Mouse (Mus musculus) liver, embryonic 14.5 days (tissue): ENCODE data around the gene Atp6v1d. TPM values are rescaled to one million over a fixed set of nuclear protein-coding genes. Genes with fewer than 3 reads are reported as not detected.

ENCODE experiments used
- ATAC-seq: fragments of 200-750 bp; cut with Nextera tagmentation; 2 replicates; pipeline ENCODE4 v1.8.0; 2017; ENCODE audit warnings: moderate number of reproducible peaks, mild to moderate bottlenecking, moderate library complexity; ENCODE audit not compliant: insufficient read depth
- DNase-seq, 3 experiments: peaks; one replicate each; pipeline ENCODE4 v3.0.0-alpha.2; 2012 to 2013; ENCODE audit warnings: low read depth in 3 of 3, low spot score in 3 of 3
- H3K27ac ChIP-seq: fragments of 300-500 bp; sonication (generic); 2 replicates; pipeline ENCODE4 v1.5.1; 2014; ENCODE audit warnings: moderate library complexity, mild to moderate bottlenecking, control low read depth, inconsistent platforms
- H3K27me3 ChIP-seq: fragments of 300-500 bp; sonication (generic); 2 replicates; pipeline ENCODE4 v1.6.1; 2014; ENCODE audit warnings: mild to moderate bottlenecking, low read length, moderate library complexity; ENCODE audit not compliant: control insufficient read depth, insufficient read depth
- H3K36me3 ChIP-seq: fragments of 300-500 bp; sonication (generic); replicated peaks from 2 replicates; pipeline ENCODE4 v1.6.1; 2014; ENCODE audit warnings: low read depth; ENCODE audit not compliant: control insufficient read depth, insufficient read depth
- H3K4me1 ChIP-seq, 2 experiments: fragments of 200-500 bp in 1 of 2; fragments of 300-500 bp in 1 of 2; sonication (generic) in 1 of 2; replicated peaks; 2 replicates each; pipeline ENCODE4 v1.6.1; 2012 to 2014; ENCODE audit warnings: antibody characterized with exemption in 1 of 2, inconsistent platforms in 1 of 2, low read length in 1 of 2; ENCODE audit not compliant: control insufficient read depth in 2 of 2, insufficient read depth in 2 of 2
- H3K4me2 ChIP-seq: fragments of 300-500 bp; sonication (generic); 2 replicates; pipeline ENCODE4 v1.6.1; 2014; ENCODE audit warnings: low read depth, mild to moderate bottlenecking, control low read depth, moderate library complexity
- H3K4me3 ChIP-seq, 2 experiments: fragments of 200-500 bp in 1 of 2; fragments of 300-500 bp in 1 of 2; sonication (generic) in 1 of 2; 2 replicates each; pipeline ENCODE4 v1.5.1; 2012 to 2014; ENCODE audit warnings: low read depth in 2 of 2, low read length in 2 of 2, mild to moderate bottlenecking in 2 of 2, control low read depth in 1 of 2, inconsistent platforms in 1 of 2, moderate library complexity in 1 of 2; ENCODE audit not compliant: insufficient read depth in 1 of 2
- H3K9ac ChIP-seq: fragments of 300-500 bp; sonication (generic); replicated peaks from 2 replicates; pipeline ENCODE4 v1.6.1; 2014; ENCODE audit warnings: mild to moderate bottlenecking, control low read depth, moderate library complexity
- H3K9me3 ChIP-seq: fragments of 300-500 bp; sonication (generic); 2 replicates; pipeline ENCODE4 v1.6.1; 2016; ENCODE audit warnings: low read length, mixed read lengths; ENCODE audit not compliant: control insufficient read depth
- CTCF ChIP-seq: IDR thresholded peaks from 2 replicates; pipeline ENCODE4 v1.5.1; 2016; ENCODE audit warnings: antibody characterized with exemption, low read depth, control low read depth
- EP300 ChIP-seq: IDR thresholded peaks from 2 replicates; pipeline ENCODE4 v1.6.1; 2016; ENCODE audit warnings: antibody characterized with exemption, low read depth
- WGBS: fragments of 180-500 bp; shearing (Covaris S2); extraction: QIAGEN DNeasy Blood & Tissue Kit; methylation state at CpG from one replicate; pipeline ENCODE4 v1.1.7; 2014; ENCODE audit not compliant: insufficient replicate concordance; 5-methylcytosine and 5-hydroxymethylcytosine counted together
- polyA plus RNA-seq, 2 experiments: library from polyadenylated mRNA; depleted of rRNA in 1 of 2; stranded (reverse) in 1 of 2; unstranded in 1 of 2; fragments of >200 nt; fragmentation: Nextera tagmentation in 1 of 2; extraction: Ambion mirVana in 1 of 2; gene quantifications; 2 replicates each; pipeline versions ENCODE4 v1.2.1 to v1.2.3; 2012 to 2014

Gene Atp6v1d
- polyA plus RNA-seq, 2 experiments: 15.2 to 34.4 TPM

GRCm38 (mm10) chr12:78890062-78890461 lies 28.6 kb upstream of the Atp6v1d start:
- no peak for ATAC-seq
- no peaks in the 10 kb centered on the region for H3K9me3 ChIP-seq
- H3K4me2 ChIP-seq: no peak overlapping the region
- no peaks in the 10 kb centered on the region; a peak in 1 of 4 replicates for H3K4me1 ChIP-seq
- no peak for TF ChIP-seq EP300
- TF ChIP-seq CTCF: no peak
- no peak overlapping the region for H3K9ac ChIP-seq
- no peaks in the 10 kb centered on the region for H3K27me3 ChIP-seq
- peaks cover 95% of the 10 kb centered on the region for H3K36me3 ChIP-seq
- no peak overlapping the region for H3K4me3 ChIP-seq
- WGBS: 46% methylated on average over 1 of the region's 1 CpGs
- no peak overlapping the region for H3K27ac ChIP-seq
- DNase-seq: no peak

DNA sequence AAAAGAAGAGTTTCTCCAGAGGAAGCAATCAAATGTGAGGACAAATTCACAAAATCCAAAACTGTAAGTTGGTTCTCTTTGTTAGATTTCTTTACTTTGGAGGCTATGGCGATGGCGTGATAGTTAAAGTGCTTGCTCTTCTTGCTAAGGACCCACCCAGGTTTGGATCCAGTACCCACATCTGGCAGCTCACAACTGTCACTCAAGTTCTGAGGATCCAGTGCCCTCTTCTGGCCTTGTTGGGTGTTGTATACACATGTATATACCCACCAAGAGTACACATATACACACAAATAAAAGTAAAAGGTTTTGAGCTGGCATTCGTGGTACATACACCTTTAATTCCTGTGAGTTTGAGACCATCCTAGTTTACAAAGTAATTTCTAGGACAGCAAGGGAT lies 13.1 kb upstream of the Atp6v1d start:
- Histone ChIP-seq H3K4me1 (no peaks in the 10 kb centered on the region), H3K36me3 (peaks cover 64% of the 10 kb centered on the region)
- no peak for TF ChIP-seq EP300
- TF ChIP-seq CTCF: 0 out of 2 replicates have a peak, but pooled peaks have one; percentile 9

GRCm38 (mm10) chr12:78868115-78868514 lies 6.7 kb upstream of the Atp6v1d start:
- ATAC-seq: no peak
- H3K9ac ChIP-seq: no peak overlapping the region
- DNase-seq: no peak
- H3K4me1 ChIP-seq: peaks cover 5 to 9% of the 10 kb centered on the region in 2 experiments
- H3K36me3 ChIP-seq: peaks cover 45% of the 10 kb centered on the region
- TF ChIP-seq CTCF (no peak), EP300 (no peak)
- H3K27ac ChIP-seq: no peak overlapping the region
- 77% methylated on average over 1 of the region's 1 CpGs for WGBS
- no peaks in the 10 kb centered on the region for H3K27me3 ChIP-seq
- H3K9me3 ChIP-seq: no peaks in the 10 kb centered on the region
- no peak overlapping the region for H3K4me2 ChIP-seq
- H3K4me3 ChIP-seq: no peak overlapping the region

More for the DNA sequence above, 13.1 kb upstream of the Atp6v1d start:
- Histone ChIP-seq H3K9me3 (no peaks in the 10 kb centered on the region), H3K4me2 (no peak overlapping the region), H3K4me3 (no peak overlapping the region), H3K27ac (no peak overlapping the region), H3K27me3 (no peaks in the 10 kb centered on the region), H3K9ac (no peak overlapping the region)
- DNase-seq: no peak
- no peak for ATAC-seq
- whole genome bisulfite sequencing: 87% methylated on average over 3 of the region's 3 CpGs

GRCm38 (mm10) chr12:78865434-78865833 lies 4.0 kb upstream of the Atp6v1d start:
- peaks cover 8 to 12% of the 10 kb centered on the region in 2 experiments for H3K4me1 ChIP-seq
- H3K27me3 ChIP-seq: no peaks in the 10 kb centered on the region
- no peak overlapping the region for H3K4me3 ChIP-seq
- DNase-seq (peak in 2 of 3 experiments; percentile 47 to 59), ATAC-seq (no peak)
- peaks cover 36% of the 10 kb centered on the region for H3K36me3 ChIP-seq
- no peaks in the 10 kb centered on the region for H3K9me3 ChIP-seq
- peak overlapping the region; percentile 2; the same call in 1 of the 2 replicates for H3K4me2 ChIP-seq
- peak; percentile 77 for TF ChIP-seq CTCF
- no peak for TF ChIP-seq EP300
- H3K27ac ChIP-seq: no peak overlapping the region
- 90% methylated on average over 1 of the region's 1 CpGs for WGBS
- H3K9ac ChIP-seq: no peak overlapping the region

- Histone ChIP-seq H3K27ac (peak overlapping the region; percentile 88), H3K4me2 (peak overlapping the region; percentile 95), H3K9ac (peak overlapping the region; percentile 96), H3K36me3 (peaks cover 10% of the 10 kb centered on the region), H3K4me1 (peaks cover 12 to 19% of the 10 kb centered on the region in 2 experiments), H3K9me3 (no peaks in the 10 kb centered on the region), H3K4me3 (peak overlapping the region; percentile 90 to 96), H3K27me3 (no peaks in the 10 kb centered on the region)
- peak; percentile 42 for ATAC-seq
- no peak for TF ChIP-seq CTCF
- no peak for TF ChIP-seq EP300
- under 1% methylated on average over 22 of the region's 22 CpGs for WGBS
- no peak for DNase-seq
Measured at GRCm38 (mm10) chr12:78862254-78862730, 854 bp upstream of the Atp6v1d start.
